15 mouse cellular contexts compared by ENCODE assay signal in genomic region chr15:26888170-26888569, GRCm38 (mm10). TPM values are rescaled to one million over a fixed set of nuclear protein-coding genes. Genes with fewer than 3 reads are reported as not detected.
"Had no signal": no experiment of that assay in that cellular context is flagged by ENCODE, and none has a peak within 500 bp of the region (broad histone marks: within the 10 kb centered on the region; RNA-seq: fewer than 3 reads in every experiment).

No protein-coding gene starts in this region.

- H3K4me2 ChIP-seq: lung, embryonic 14.5 days; midbrain, embryonic 12.5 days; neural tube, embryonic 12.5 days; stomach, embryonic 15.5 days had no signal

- H3K4me3 ChIP-seq: midbrain, embryonic 10.5 days; midbrain, embryonic 12.5 days; neural tube, embryonic 12.5 days; stomach, embryonic 15.5 days had no signal

- H3K27me3 ChIP-seq: midbrain, embryonic 12.5 days; neural tube, embryonic 12.5 days; stomach, embryonic 15.5 days had no signal

- DNase-seq: lung, adult 18-20 months; lung, embryonic 14.5 days; lung, postnatal 10 days; lung, postnatal 4 days; midbrain, embryonic 14.5 days; right cerebral cortex, postnatal 14 days; thymus, adult 18-20 months; thymus, postnatal 14 days; thymus, postnatal 36 days had no signal

- H3K36me3 ChIP-seq: midbrain, embryonic 10.5 days; midbrain, embryonic 12.5 days; neural tube, embryonic 12.5 days; stomach, embryonic 15.5 days had no signal

RNA-seq across cellular contexts. Expression of gene Fbxl7, which starts 7.2 kb away (rescaled TPM):
- total RNA-seq: megakaryocyte, adult 5-6 weeks; megakaryocyte-erythroid progenitor cell, adult 5-6 weeks had no signal
